Mouse (Mus musculus) kidney, postnatal 0 days (tissue): ENCODE measurements around the gene Gjc1. TPM values are rescaled to one million over a fixed set of nuclear protein-coding genes. Genes with fewer than 3 reads are reported as not detected.

Experiments
- ATAC-seq: fragments of 200-750 bp; cut with Nextera tagmentation; replicated peaks from 2 replicates; pipeline ENCODE4 v1.8.0; 2017; ENCODE audit warnings: low read depth, moderate number of reproducible peaks, moderate TSS enrichment, moderate library complexity; ENCODE audit not compliant: low FRiP score
- DNase-seq: peaks from one replicate; pipeline ENCODE4 v3.0.0-alpha.2; 2016; ENCODE audit warnings: low spot score
- H3K27ac ChIP-seq: fragments of 300-500 bp; sonication (generic); 2 replicates; pipeline ENCODE4 v1.5.1; 2014; ENCODE audit warnings: mild to moderate bottlenecking
- H3K27me3 ChIP-seq: fragments of 300-500 bp; sonication (generic); 2 replicates; pipeline ENCODE4 v1.6.1; 2014; ENCODE audit warnings: low read length, mixed read lengths; ENCODE audit not compliant: insufficient read depth
- H3K36me3 ChIP-seq: fragments of 300-500 bp; sonication (generic); 2 replicates; pipeline ENCODE4 v1.6.1; 2014; ENCODE audit warnings: low read length, mixed read lengths; ENCODE audit not compliant: insufficient read depth
- H3K4me1 ChIP-seq: fragments of 300-500 bp; sonication (generic); replicated peaks from 2 replicates; pipeline ENCODE4 v1.6.1; 2014; ENCODE audit warnings: antibody characterized with exemption, low read length, mixed read lengths; ENCODE audit not compliant: insufficient read depth
- H3K4me2 ChIP-seq: fragments of 300-500 bp; sonication (generic); 2 replicates; pipeline ENCODE4 v1.6.1; 2014; ENCODE audit warnings: mild to moderate bottlenecking, low read length, moderate library complexity, mixed read lengths
- H3K4me3 ChIP-seq: fragments of 300-500 bp; sonication (generic); replicated peaks from 2 replicates; pipeline ENCODE4 v1.5.1; 2014; ENCODE audit warnings: low read depth, low read length
- H3K9ac ChIP-seq: fragments of 300-500 bp; sonication (generic); 2 replicates; pipeline ENCODE4 v1.6.1; 2014; ENCODE audit warnings: low read depth, low read length
- H3K9me3 ChIP-seq: fragments of 300-500 bp; sonication (generic); replicated peaks from 2 replicates; pipeline ENCODE4 v1.6.1; 2016; ENCODE audit warnings: low read length, inconsistent platforms, mixed read lengths
- CTCF ChIP-seq: IDR thresholded peaks from 2 replicates; pipeline ENCODE4 v1.5.1; 2016; ENCODE audit warnings: antibody characterized with exemption, low read depth, mild to moderate bottlenecking, moderate library complexity
- WGBS: fragments of 180-500 bp; shearing (Covaris S2); extraction: QIAGEN DNeasy Blood & Tissue Kit; methylation state at CpG from one replicate; pipeline ENCODE4 v1.1.7; 2014; 5-methylcytosine and 5-hydroxymethylcytosine counted together
- polyA plus RNA-seq: library from polyadenylated mRNA; unstranded; fragments of >200 nt; fragmentation: Nextera tagmentation; extraction: Ambion mirVana; gene quantifications from 2 replicates; pipeline ENCODE4 v1.2.1, GENCODE M21; 2015

Gjc1 gene
- polyA plus RNA-seq, 1 experiment from 2014 or later = 44.2 TPM

DNA sequence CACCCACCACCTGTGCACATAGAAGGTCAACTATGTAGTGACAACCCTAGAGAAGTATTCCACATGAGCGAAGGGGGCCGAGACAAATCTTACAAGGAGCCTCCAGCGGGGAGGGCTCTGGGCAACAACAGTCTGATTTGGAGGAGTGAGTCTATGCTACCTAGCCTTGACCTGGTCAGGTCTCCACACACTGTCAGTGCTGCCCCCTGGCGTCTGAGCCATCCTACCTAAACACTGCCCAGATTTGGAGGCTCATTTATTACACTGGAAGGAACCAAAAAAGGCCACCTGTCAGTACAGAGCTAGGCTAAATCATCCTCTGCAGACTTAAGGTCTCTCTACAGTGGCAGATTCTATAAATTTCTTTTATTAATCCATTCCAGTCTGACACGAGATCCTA lies 32.4 kb upstream of the Gjc1 start:
- DNase-seq (peak; percentile 78), ATAC-seq (peak; percentile 61; the same call in 1 of the 2 replicates)
- no peaks in the 10 kb centered on the region for H3K27me3 ChIP-seq
- H3K9ac ChIP-seq = no peak overlapping the region
- no peak overlapping the region for H3K4me2 ChIP-seq
- peak; percentile 81 for TF ChIP-seq CTCF
- no peaks in the 10 kb centered on the region for H3K9me3 ChIP-seq
- no peaks in the 10 kb centered on the region for H3K4me1 ChIP-seq
- WGBS = 64% methylated on average over 5 of the region's 5 CpGs
- H3K36me3 ChIP-seq = peaks cover 71% of the 10 kb centered on the region
- no peak overlapping the region for H3K4me3 ChIP-seq
- no peak overlapping the region for H3K27ac ChIP-seq

GRCm38 (mm10) chr11:102845926-102846325 lies 26.4 kb upstream of the Gjc1 start:
- no peak for ATAC-seq
- Histone ChIP-seq H3K36me3 (peaks cover 81% of the 10 kb centered on the region), H3K9ac (no peak overlapping the region), H3K9me3 (no peaks in the 10 kb centered on the region), H3K27ac (no peak overlapping the region), H3K4me1 (no peaks in the 10 kb centered on the region), H3K27me3 (no peaks in the 10 kb centered on the region), H3K4me2 (no peak overlapping the region), H3K4me3 (no peak overlapping the region)
- no peak for DNase-seq
- 63% methylated on average over 10 of the region's 10 CpGs for WGBS
- TF ChIP-seq CTCF = no peak

- H3K4me3 ChIP-seq = no peak overlapping the region
- WGBS = 86% methylated on average over 9 of the region's 9 CpGs
- no peak overlapping the region for H3K9ac ChIP-seq
- peaks cover 49% of the 10 kb centered on the region for H3K36me3 ChIP-seq
- TF ChIP-seq CTCF = no peak
- H3K27ac ChIP-seq = peak overlapping the region; percentile 47
- ATAC-seq (no peak), DNase-seq (no peak)
- H3K9me3 ChIP-seq = no peaks in the 10 kb centered on the region
- H3K4me2 ChIP-seq = no peak overlapping the region
- no peaks in the 10 kb centered on the region for H3K27me3 ChIP-seq
- H3K4me1 ChIP-seq = no peaks in the 10 kb centered on the region
These were observed 19.2 kb upstream of the Gjc1 start for GRCm38 (mm10) chr11:102838616-102839150.

DNA sequence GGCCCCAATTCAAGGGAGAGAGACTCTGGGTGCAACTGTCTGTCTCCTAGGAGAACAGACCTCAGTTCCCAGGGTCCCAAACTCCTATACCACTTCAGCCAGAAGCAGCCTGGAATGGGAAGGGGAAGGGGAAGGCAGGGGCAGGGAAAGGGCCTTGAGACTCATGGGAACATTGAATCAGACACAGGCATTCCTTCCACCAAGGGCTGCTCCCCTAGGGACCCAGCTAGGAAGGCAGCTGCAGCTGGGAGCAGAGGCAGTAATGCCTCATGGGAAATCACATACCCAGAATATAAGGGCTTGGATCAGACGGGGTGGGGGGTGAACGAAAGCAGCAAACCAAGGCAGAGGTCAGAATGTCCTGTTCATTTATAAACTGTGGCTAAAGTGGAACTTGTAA lies 18.6 kb upstream of the Gjc1 start:
- no peak for TF ChIP-seq CTCF
- Histone ChIP-seq H3K9ac (no peak overlapping the region), H3K27ac (peak overlapping the region; percentile 47; the same call in 1 of the 2 replicates), H3K4me1 (0 out of 2 replicates have a peak, but pooled peaks cover 2% of the 10 kb centered on the region), H3K36me3 (peaks cover 44% of the 10 kb centered on the region), H3K9me3 (no peaks in the 10 kb centered on the region), H3K4me2 (no peak overlapping the region), H3K4me3 (no peak overlapping the region), H3K27me3 (no peaks in the 10 kb centered on the region)
- DNase-seq (no peak), ATAC-seq (no peak)
- WGBS = 92% methylated on average over 2 of the region's 2 CpGs

- WGBS = 86% methylated on average over 1 of the region's 1 CpGs
- Histone ChIP-seq H3K4me1 (0 out of 2 replicates have a peak, but pooled peaks cover 4% of the 10 kb centered on the region), H3K27me3 (no peaks in the 10 kb centered on the region), H3K4me2 (no peak overlapping the region), H3K4me3 (no peak overlapping the region), H3K9me3 (no peaks in the 10 kb centered on the region), H3K9ac (no peak overlapping the region), H3K27ac (no peak overlapping the region), H3K36me3 (peaks cover 38% of the 10 kb centered on the region)
- TF ChIP-seq CTCF = no peak
- ATAC-seq = no peak
- DNase-seq = no peak
These were observed 17.9 kb upstream of the Gjc1 start for GRCm38 (mm10) chr11:102837385-102837784.

DNA sequence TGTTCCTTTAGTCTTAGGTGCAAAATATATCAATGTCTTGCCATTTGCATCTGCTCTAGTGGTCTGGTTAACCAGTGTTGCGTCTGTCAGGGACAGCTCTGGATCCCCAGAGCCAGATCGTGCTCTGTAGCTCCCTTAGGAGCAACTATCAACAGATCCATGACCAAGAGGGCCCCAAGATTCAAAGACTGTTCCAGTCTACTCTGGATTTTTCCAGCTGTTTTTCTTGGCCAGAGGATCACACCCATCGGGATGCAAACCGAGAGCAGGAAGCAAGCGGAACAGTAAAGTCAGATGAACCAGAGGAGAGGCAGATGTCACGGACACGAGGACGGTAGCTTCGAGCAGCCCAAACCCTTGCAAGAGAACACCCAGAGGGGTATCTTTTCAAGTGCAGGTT lies 16.6 kb upstream of the Gjc1 start:
- DNase-seq (no peak), ATAC-seq (no peak)
- no peaks in the 10 kb centered on the region for H3K27me3 ChIP-seq
- H3K36me3 ChIP-seq = peaks cover 28% of the 10 kb centered on the region; the same call in 1 of the 2 replicates
- WGBS = 65% methylated on average over 9 of the region's 9 CpGs
- peak overlapping the region; percentile 19; the same call in 1 of the 2 replicates for H3K27ac ChIP-seq
- no peak overlapping the region for H3K4me3 ChIP-seq
- 0 out of 2 replicates have a peak, but pooled peaks cover 4% of the 10 kb centered on the region for H3K4me1 ChIP-seq
- H3K9me3 ChIP-seq = no peaks in the 10 kb centered on the region
- no peak overlapping the region for H3K9ac ChIP-seq
- H3K4me2 ChIP-seq = no peak overlapping the region
- no peak for TF ChIP-seq CTCF
